Mouse (Mus musculus): ENCODE measurements at regions not wholly inside any gene's neighbourhood (a gene's known extent, or its start where the extent isn't known, plus 50 kb on each side); places are given as distances from the start of the nearest gene placed in this dataset.

GRCm38 (mm10) chr8:112156656-112157055, 141.8 kb upstream of the Gm6793 start:
- no peak overlapping the region for H3K4me3 ChIP-seq (replicated peaks; ENCODE audit: low read length)
- WGBS: 91% methylated on average over 7 of the region's 7 CpGs
- no peaks in the 10 kb centered on the region for H3K9me3 ChIP-seq (ENCODE audit: control insufficient read depth, low read length)
- H3K27me3 ChIP-seq (ENCODE audit: control insufficient read depth, insufficient read depth, low read length): no peaks in the 10 kb centered on the region
- H3K4me1 ChIP-seq (ENCODE audit: control insufficient read depth, insufficient read depth, low read length): no peaks in the 10 kb centered on the region
- DNase-seq (ENCODE audit: low spot score) (no peak), ATAC-seq (ENCODE audit: low FRiP score, low read depth) (no peak)
- H3K27ac ChIP-seq (replicated peaks; ENCODE audit: low read depth, low read length): no peak overlapping the region
- no peaks in the 10 kb centered on the region for H3K36me3 ChIP-seq (ENCODE audit: control insufficient read depth, insufficient read depth, low read length)
- H3K9ac ChIP-seq (ENCODE audit: low read depth, low read length, severe bottlenecking): no peak overlapping the region
- H3K4me2 ChIP-seq (replicated peaks; ENCODE audit: low read depth, low read length, severe bottlenecking): no peak overlapping the region
- TF ChIP-seq POLR2A (IDR thresholded peaks at IDR 0.05; ENCODE audit: borderline replicate concordance, extremely low read depth, insufficient read depth, insufficient read length): no peak

DNA sequence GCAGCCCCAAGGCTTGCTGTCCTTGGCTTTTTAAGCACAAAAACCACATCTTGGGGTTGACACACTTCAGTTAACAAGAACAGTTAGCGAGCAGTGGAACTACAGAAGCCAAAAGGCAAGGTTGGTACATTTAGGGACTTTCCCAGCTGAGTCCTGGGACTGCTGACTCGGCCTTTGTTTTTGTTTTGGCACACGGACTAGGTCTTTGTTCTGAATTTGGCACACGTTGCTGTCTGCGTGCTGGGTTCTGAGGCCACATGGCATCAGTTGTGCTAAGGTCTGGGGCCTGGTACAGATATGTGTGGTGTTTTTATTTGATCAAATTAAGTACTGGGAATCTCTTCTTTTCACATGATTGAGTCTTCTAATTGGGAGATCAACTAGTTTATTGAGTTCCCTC, 124.1 kb upstream of the Gm6793 start:
- no peak for TF ChIP-seq POLR2A (IDR thresholded peaks at IDR 0.05; ENCODE audit: borderline replicate concordance, extremely low read depth, insufficient read depth, insufficient read length)
- no peak for DNase-seq (ENCODE audit: low spot score)

DNA sequence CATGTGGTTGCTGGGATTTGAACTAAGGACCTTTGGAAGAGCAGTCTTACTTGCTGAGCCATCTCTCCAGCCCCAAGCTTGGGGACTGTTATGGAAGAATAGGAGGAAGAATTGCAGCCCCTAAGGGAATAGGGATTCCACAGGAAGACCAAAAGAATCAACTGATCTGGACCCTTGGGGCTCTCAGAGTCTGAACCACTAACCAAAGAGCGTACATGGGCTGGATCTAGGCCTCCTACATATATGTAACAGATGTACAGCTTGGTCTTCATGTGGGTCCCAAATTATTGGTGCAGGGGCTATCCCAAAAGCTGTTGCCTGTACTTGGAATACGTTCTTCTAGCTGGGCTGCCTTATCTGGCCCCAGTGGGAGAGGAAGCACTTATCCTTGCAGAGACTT, 115.4 kb upstream of the Gm6793 start:
- no peak overlapping the region for H3K4me2 ChIP-seq (replicated peaks; ENCODE audit: low read depth, low read length, severe bottlenecking)
- 78% methylated on average over 2 of the region's 2 CpGs for WGBS
- no peak for ATAC-seq (ENCODE audit: low FRiP score, low read depth)
- H3K27me3 ChIP-seq (ENCODE audit: control insufficient read depth, insufficient read depth, low read length): no peaks in the 10 kb centered on the region
- H3K27ac ChIP-seq (replicated peaks; ENCODE audit: low read depth, low read length): no peak overlapping the region
- no peak for TF ChIP-seq POLR2A (IDR thresholded peaks at IDR 0.05; ENCODE audit: borderline replicate concordance, extremely low read depth, insufficient read depth, insufficient read length)
- H3K36me3 ChIP-seq (ENCODE audit: control insufficient read depth, insufficient read depth, low read length): no peaks in the 10 kb centered on the region
- H3K4me3 ChIP-seq (replicated peaks; ENCODE audit: low read length): no peak overlapping the region
- DNase-seq (ENCODE audit: low spot score): no peak
- H3K9me3 ChIP-seq (ENCODE audit: control insufficient read depth, low read length): no peaks in the 10 kb centered on the region
- H3K4me1 ChIP-seq (ENCODE audit: control insufficient read depth, insufficient read depth, low read length): no peaks in the 10 kb centered on the region
- H3K9ac ChIP-seq (ENCODE audit: low read depth, low read length, severe bottlenecking): no peak overlapping the region

More for the DNA sequence above, 124.1 kb upstream of the Gm6793 start:
- Histone ChIP-seq H3K4me3 (replicated peaks; ENCODE audit: low read length) (no peak overlapping the region), H3K4me1 (ENCODE audit: control insufficient read depth, insufficient read depth, low read length) (no peaks in the 10 kb centered on the region), H3K27ac (replicated peaks; ENCODE audit: low read depth, low read length) (no peak overlapping the region), H3K4me2 (replicated peaks; ENCODE audit: low read depth, low read length, severe bottlenecking) (no peak overlapping the region), H3K27me3 (ENCODE audit: control insufficient read depth, insufficient read depth, low read length) (no peaks in the 10 kb centered on the region), H3K36me3 (ENCODE audit: control insufficient read depth, insufficient read depth, low read length) (no peaks in the 10 kb centered on the region), H3K9ac (ENCODE audit: low read depth, low read length, severe bottlenecking) (no peak overlapping the region), H3K9me3 (ENCODE audit: control insufficient read depth, low read length) (no peaks in the 10 kb centered on the region)
- ATAC-seq (ENCODE audit: low FRiP score, low read depth): no peak
- 65% methylated on average over 5 of the region's 5 CpGs for WGBS

DNA sequence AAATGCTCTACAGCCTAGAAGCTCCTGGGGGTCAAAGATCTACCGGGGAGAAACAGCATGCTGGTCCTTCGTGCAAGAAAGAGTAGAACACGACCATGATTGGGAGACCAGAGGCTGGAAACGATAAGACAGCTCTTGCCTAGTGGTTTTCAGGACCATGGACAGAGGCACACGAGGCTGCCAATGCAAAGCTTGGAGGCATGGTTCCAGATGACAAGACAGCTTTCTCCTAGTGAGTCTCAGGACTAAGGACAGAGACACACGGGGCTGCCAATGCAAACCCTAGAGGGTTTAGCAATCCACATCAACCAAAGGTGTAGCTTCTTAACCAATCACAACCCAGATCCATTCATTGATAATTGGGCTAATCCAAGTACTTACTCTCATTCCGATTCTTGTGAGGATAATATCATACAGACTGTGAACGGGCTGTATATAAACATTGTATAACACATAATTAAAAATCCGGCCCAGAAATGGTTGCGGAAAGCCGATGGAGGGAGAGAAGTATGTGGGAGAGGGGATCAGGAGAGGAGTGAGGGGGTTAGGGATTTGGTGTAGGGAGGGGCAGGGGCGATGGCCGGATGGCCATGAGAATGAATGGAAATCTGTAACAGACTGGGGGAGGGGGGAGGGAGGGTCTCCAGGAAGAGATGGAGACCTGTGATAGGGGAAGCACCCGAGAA, 114.1 kb upstream of the Gm6793 start:
- peak; percentile 76 for ATAC-seq (ENCODE audit: low FRiP score, low read depth)
- Histone ChIP-seq H3K4me1 (ENCODE audit: control insufficient read depth, insufficient read depth, low read length) (no peaks in the 10 kb centered on the region), H3K27ac (replicated peaks; ENCODE audit: low read depth, low read length) (no peak overlapping the region), H3K4me2 (replicated peaks; ENCODE audit: low read depth, low read length, severe bottlenecking) (no peak overlapping the region), H3K27me3 (ENCODE audit: control insufficient read depth, insufficient read depth, low read length) (no peaks in the 10 kb centered on the region), H3K9me3 (ENCODE audit: control insufficient read depth, low read length) (no peaks in the 10 kb centered on the region), H3K9ac (ENCODE audit: low read depth, low read length, severe bottlenecking) (no peak overlapping the region), H3K4me3 (replicated peaks; ENCODE audit: low read length) (no peak overlapping the region), H3K36me3 (ENCODE audit: control insufficient read depth, insufficient read depth, low read length) (no peaks in the 10 kb centered on the region)
- WGBS: 49% methylated on average over 14 of the region's 14 CpGs
- TF ChIP-seq POLR2A (IDR thresholded peaks at IDR 0.05; ENCODE audit: borderline replicate concordance, extremely low read depth, insufficient read depth, insufficient read length): no peak
- peak; percentile 94 for DNase-seq (ENCODE audit: low spot score)

GRCm38 (mm10) chr8:112111950-112112349, 97.1 kb upstream of the Gm6793 start:
- ATAC-seq (ENCODE audit: low FRiP score, low read depth) (no peak), DNase-seq (ENCODE audit: low spot score) (no peak)
- Histone ChIP-seq H3K27me3 (ENCODE audit: control insufficient read depth, insufficient read depth, low read length) (no peaks in the 10 kb centered on the region), H3K27ac (replicated peaks; ENCODE audit: low read depth, low read length) (no peak overlapping the region), H3K4me3 (replicated peaks; ENCODE audit: low read length) (no peak overlapping the region), H3K9ac (ENCODE audit: low read depth, low read length, severe bottlenecking) (no peak overlapping the region), H3K4me2 (replicated peaks; ENCODE audit: low read depth, low read length, severe bottlenecking) (no peak overlapping the region), H3K4me1 (ENCODE audit: control insufficient read depth, insufficient read depth, low read length) (no peaks in the 10 kb centered on the region), H3K36me3 (ENCODE audit: control insufficient read depth, insufficient read depth, low read length) (no peaks in the 10 kb centered on the region), H3K9me3 (ENCODE audit: control insufficient read depth, low read length) (no peaks in the 10 kb centered on the region)
- no peak for TF ChIP-seq POLR2A (IDR thresholded peaks at IDR 0.05; ENCODE audit: borderline replicate concordance, extremely low read depth, insufficient read depth, insufficient read length)
- 69% methylated on average over 2 of the region's 2 CpGs for WGBS

Measured in limb, embryonic 14.5 days (tissue).